Mouse (Mus musculus): ENCODE measurements around the gene Nat8f4. TPM values are rescaled to one million over a fixed set of nuclear protein-coding genes. Genes with fewer than 3 reads are reported as not detected.

Nat8f4 gene
- polyA plus RNA-seq, 1 experiment from 2014 or later, result 4.3 TPM

Other genes starting within 250 kb of the Nat8f4 start
- gene Nat8f7, start 191.7 kb downstream of the Nat8f4 start, polyA plus RNA-seq (2015; fragmentation: Nextera tagmentation; extraction: Ambion mirVana), result not detected in 2 replicates
- gene Nat8f3, start 139.1 kb downstream of the Nat8f4 start, polyA plus RNA-seq (2015; fragmentation: Nextera tagmentation; extraction: Ambion mirVana), result not detected in 2 replicates
- gene Nat8f6, start 83.9 kb downstream of the Nat8f4 start, polyA plus RNA-seq (2015; fragmentation: Nextera tagmentation; extraction: Ambion mirVana), result not detected in 2 replicates
- 0.13 TPM in 1 of 2 replicates, not detected in the other for gene Nat8f5, start 83.9 kb downstream of the Nat8f4 start, polyA plus RNA-seq (2015; fragmentation: Nextera tagmentation; extraction: Ambion mirVana)
- 0.15 TPM in 1 of 2 replicates, not detected in the other for gene Nat8, start 72.8 kb downstream of the Nat8f4 start, polyA plus RNA-seq (2015; fragmentation: Nextera tagmentation; extraction: Ambion mirVana)
- gene Nat8f2, start 35.7 kb downstream of the Nat8f4 start, polyA plus RNA-seq (2015; fragmentation: Nextera tagmentation; extraction: Ambion mirVana), result 0.06 and 0.09 TPM in 2 replicates
- 33.6 and 44.3 TPM in 2 replicates for gene Tprkb, start 7.0 kb upstream of the Nat8f4 start, polyA plus RNA-seq (2015; fragmentation: Nextera tagmentation; extraction: Ambion mirVana)
- gene Nat8f1, start 10.8 kb upstream of the Nat8f4 start, polyA plus RNA-seq (2015; fragmentation: Nextera tagmentation; extraction: Ambion mirVana), result 8.6 and 9.5 TPM in 2 replicates
- 77.1 and 80.9 TPM in 2 replicates for gene Dusp11, start 56.8 kb upstream of the Nat8f4 start, polyA plus RNA-seq (2015; fragmentation: Nextera tagmentation; extraction: Ambion mirVana)
- not detected in 2 replicates for gene Figla, start 111.3 kb upstream of the Nat8f4 start, polyA plus RNA-seq (2015; fragmentation: Nextera tagmentation; extraction: Ambion mirVana)
- gene Add2, start 123.8 kb upstream of the Nat8f4 start, polyA plus RNA-seq (2015; fragmentation: Nextera tagmentation; extraction: Ambion mirVana), result 0.05 and 0.18 TPM in 2 replicates